Comparison of ENCODE assay signal across 15 mouse cellular contexts in the genomic region with DNA sequence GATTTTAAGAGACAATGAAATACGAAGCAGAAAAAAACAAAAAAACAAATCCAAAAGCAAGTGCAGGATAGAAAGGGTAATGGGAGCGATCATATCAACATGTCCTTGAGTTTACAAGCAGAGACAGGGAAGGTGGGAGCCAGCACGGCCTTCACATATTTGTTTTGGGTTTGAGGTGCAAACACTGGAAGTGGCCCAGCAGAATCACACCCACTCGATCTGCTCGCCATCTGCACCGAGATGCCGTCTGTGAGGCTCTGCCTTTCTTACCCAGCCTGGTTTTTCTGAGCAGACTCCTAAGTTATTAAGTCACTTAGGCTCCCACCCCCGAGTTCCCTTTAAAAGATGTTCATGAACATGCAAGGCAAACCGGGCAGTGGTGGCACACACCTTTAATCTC. TPM values are rescaled to one million over a fixed set of nuclear protein-coding genes. Genes with fewer than 3 reads are reported as not detected.
DNase-seq lines count a peak whose midpoint lies in the region; ATAC-seq and TF ChIP-seq lines count a peak whose summit lies in the region.
"Had no signal": no experiment of that assay in that cellular context is flagged by ENCODE, and none has a peak within 500 bp of the region (broad histone marks: within the 10 kb centered on the region; RNA-seq: fewer than 3 reads in every experiment).

No protein-coding gene starts in this region.

- ATAC-seq in neural tube, embryonic 15.5 days (ENCODE audit: low FRiP score), result no peak
- ATAC-seq: intestine, postnatal 0 days; Patski had no signal

- intact Hi-C loops in left cerebral cortex, adult 2 months (cut with DNase I), result no loop called here

- no peak overlapping the region for H3K4me2 ChIP-seq in neural tube, embryonic 15.5 days
- H3K4me2 ChIP-seq: heart, embryonic 11.5 days; limb, embryonic 12.5 days; midbrain, embryonic 12.5 days had no signal

- no peak overlapping the region for H3K9ac ChIP-seq in neural tube, embryonic 15.5 days (replicated peaks)
- H3K9ac ChIP-seq: limb, embryonic 12.5 days; midbrain, embryonic 12.5 days had no signal

- H3K4me3 ChIP-seq in left cerebral cortex, adult 2 months, result no peak overlapping the region
- H3K4me3 ChIP-seq in neural tube, embryonic 15.5 days (replicated peaks), result no peak overlapping the region
- H3K4me3 ChIP-seq: hindbrain, embryonic 10.5 days; limb, embryonic 12.5 days; midbrain, embryonic 12.5 days had no signal

- H3K27ac ChIP-seq in left cerebral cortex, adult 2 months, result no peak overlapping the region
- H3K27ac ChIP-seq in neural tube, embryonic 15.5 days (replicated peaks), result no peak overlapping the region
- H3K27ac ChIP-seq: hindbrain, embryonic 10.5 days; limb, embryonic 12.5 days; midbrain, embryonic 12.5 days had no signal

- no peak for TF ChIP-seq CTCF in left cerebral cortex, adult 2 months (IDR thresholded peaks at IDR 0.05)

- peak; percentile 39 for DNase-seq in ovary, adult 18-20 months (ENCODE audit: low spot score)
- DNase-seq in ovary, postnatal 14 days (ENCODE audit: low spot score), result no peak
- peak; percentile 44 to 47 for DNase-seq in frontal cortex, postnatal 25 days (ENCODE audit: low spot score in 2 of 2)
- peak; percentile 53 to 70 for DNase-seq in left cerebral cortex, adult 2 months (ENCODE audit: extremely low spot score in 1 of 2, low spot score in 2 of 2)
- DNase-seq in right cerebral cortex, postnatal 4 days, result peak; percentile 67
- DNase-seq in gastrocnemius, adult 8-10 months (ENCODE audit: low spot score in 2 of 2), result no peak
- DNase-seq in spleen, adult 12 weeks (ENCODE audit: low spot score), result no peak
- DNase-seq: adrenal gland, postnatal 25 days had no signal

- H3K36me3 ChIP-seq in neural tube, embryonic 15.5 days, result peaks cover 18% of the 10 kb centered on the region

- no peaks in the 10 kb centered on the region for H3K9me3 ChIP-seq in neural tube, embryonic 15.5 days (replicated peaks)
- H3K9me3 ChIP-seq: hindbrain, embryonic 10.5 days; limb, embryonic 12.5 days; midbrain, embryonic 12.5 days had no signal

- 82% methylated on average over 9 of the region's 9 CpGs for WGBS in neural tube, embryonic 15.5 days

- no peaks in the 10 kb centered on the region for H3K27me3 ChIP-seq in neural tube, embryonic 15.5 days (replicated peaks)
- H3K27me3 ChIP-seq: limb, embryonic 12.5 days; midbrain, embryonic 12.5 days; Patski had no signal

- no peaks in the 10 kb centered on the region for H3K4me1 ChIP-seq in neural tube, embryonic 15.5 days
- H3K4me1 ChIP-seq: hindbrain, embryonic 10.5 days; limb, embryonic 12.5 days; midbrain, embryonic 12.5 days had no signal

RNA-seq across cellular contexts. Expression of gene Rcan3, which starts 8.0 kb away (rescaled TPM):
- total RNA-seq in left cerebral cortex, adult 2 months (2021), result 10 to 100 TPM; 24.4 to 30.8 TPM
- 1 to 10 TPM; 3.1 to 4.0 (median 3.6) TPM for total RNA-seq in gastrocnemius, adult 8-10 months (2022)
- 44.0 and 47.8 TPM in 2 replicates for polyA plus RNA-seq in neural tube, embryonic 15.5 days (2015; fragmentation: Nextera tagmentation; extraction: Ambion mirVana)

RNA-seq across cellular contexts. Expression of gene Ncmap, which starts 27.6 kb away (rescaled TPM):
- total RNA-seq in left cerebral cortex, adult 2 months (2021), result 1 to 10 TPM in 1 of 2 experiments, under 1 TPM in 1; 0.65 to 1.6 TPM
- 1 to 10 TPM in 3 of 4 experiments, under 1 TPM in 1; 0.85 to 2.0 (median 1.5) TPM for total RNA-seq in gastrocnemius, adult 8-10 months (2022)
- 1.7 and 2.2 TPM in 2 replicates for polyA plus RNA-seq in neural tube, embryonic 15.5 days (2015; fragmentation: Nextera tagmentation; extraction: Ambion mirVana)
- total RNA-seq: adrenal gland, postnatal 25 days had no signal
- polyA plus RNA-seq: Patski had no signal

Comparison
In these comparisons a context has a peak if more than half of its experiments do, and no peak if none do; other contexts are left out.
1. DNase-seq: peak in ovary, adult 18-20 months (single experiment), frontal cortex, postnatal 25 days (2 of 2), left cerebral cortex, adult 2 months (2 of 2) and right cerebral cortex, postnatal 4 days (single experiment); none in ovary, postnatal 14 days (single experiment), gastrocnemius, adult 8-10 months (0 of 2) and spleen, adult 12 weeks (single experiment).
2. RNA of gene Rcan3, which starts 8.0 kb away (total RNA-seq): 24.4 to 30.8 TPM in left cerebral cortex, adult 2 months; 3.1 to 4.0 TPM in gastrocnemius, adult 8-10 months; every median in the first group is over 4 times any median in the second.